17 mouse cellular contexts compared by ENCODE assay signal in the genomic region with DNA sequence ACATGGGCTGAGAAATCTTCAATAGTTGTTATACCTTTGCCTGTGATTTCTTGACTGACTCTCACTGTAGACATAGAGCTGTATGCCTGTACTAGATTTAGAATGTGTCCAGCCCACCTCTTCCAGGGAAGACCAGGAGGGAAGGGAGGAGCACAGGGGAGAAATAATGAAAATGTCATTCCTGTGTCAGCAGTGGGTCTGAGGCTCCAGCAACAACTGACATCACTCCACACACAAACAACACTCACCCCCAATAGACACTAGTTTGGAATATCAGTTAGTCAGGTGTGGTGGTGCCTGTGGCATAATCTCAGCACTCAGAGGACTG.
DNase-seq lines count a peak whose midpoint lies in the region; ATAC-seq lines count a peak whose summit lies in the region.
"Had no signal": no experiment of that assay in that cellular context is flagged by ENCODE, and none has a peak within 500 bp of the region (broad histone marks: within the 10 kb centered on the region; RNA-seq: fewer than 3 reads in every experiment).

No protein-coding gene starts in this region.

- H3K36me3 ChIP-seq in midbrain, embryonic 11.5 days (ENCODE audit: control insufficient read depth, insufficient read depth, low read length) = no peaks in the 10 kb centered on the region
- no peaks in the 10 kb centered on the region for H3K36me3 ChIP-seq in midbrain, embryonic 10.5 days
- H3K36me3 ChIP-seq in hindbrain, embryonic 11.5 days (ENCODE audit: control insufficient read depth, insufficient read depth, low read length) = no peaks in the 10 kb centered on the region
- H3K36me3 ChIP-seq in midbrain, embryonic 13.5 days = no peaks in the 10 kb centered on the region
- H3K36me3 ChIP-seq in neural tube, embryonic 15.5 days = no peaks in the 10 kb centered on the region
- H3K36me3 ChIP-seq: embryonic facial prominence, embryonic 12.5 days had no signal

- no peak overlapping the region for H3K27ac ChIP-seq in midbrain, embryonic 11.5 days (ENCODE audit: low read depth, low read length)
- H3K27ac ChIP-seq in midbrain, embryonic 10.5 days (replicated peaks) = no peak overlapping the region
- H3K27ac ChIP-seq in hindbrain, embryonic 11.5 days (ENCODE audit: low read depth, low read length) = 0 out of 2 replicates have a peak overlapping the region, but pooled peaks have one; percentile 20
- peak overlapping the region; percentile 68 for H3K27ac ChIP-seq in midbrain, embryonic 13.5 days
- H3K27ac ChIP-seq in neural tube, embryonic 15.5 days (replicated peaks) = peak overlapping the region; percentile 56
- H3K27ac ChIP-seq: embryonic facial prominence, embryonic 12.5 days; heart, adult 2 months had no signal

- no peak overlapping the region for H3K4me3 ChIP-seq in midbrain, embryonic 11.5 days (ENCODE audit: low read depth, low read length)
- H3K4me3 ChIP-seq in midbrain, embryonic 10.5 days = no peak overlapping the region
- no peak overlapping the region for H3K4me3 ChIP-seq in hindbrain, embryonic 11.5 days (ENCODE audit: low read depth, low read length)
- no peak overlapping the region for H3K4me3 ChIP-seq in midbrain, embryonic 13.5 days (replicated peaks)
- H3K4me3 ChIP-seq in neural tube, embryonic 15.5 days (replicated peaks) = no peak overlapping the region
- H3K4me3 ChIP-seq: embryonic facial prominence, embryonic 12.5 days; heart, adult 2 months had no signal

- no peaks in the 10 kb centered on the region for H3K9me3 ChIP-seq in midbrain, embryonic 11.5 days (ENCODE audit: control insufficient read depth, low read length)
- H3K9me3 ChIP-seq in midbrain, embryonic 10.5 days (replicated peaks) = no peaks in the 10 kb centered on the region
- H3K9me3 ChIP-seq in hindbrain, embryonic 11.5 days (ENCODE audit: control insufficient read depth, low read length) = no peaks in the 10 kb centered on the region
- H3K9me3 ChIP-seq in midbrain, embryonic 13.5 days = no peaks in the 10 kb centered on the region
- no peaks in the 10 kb centered on the region for H3K9me3 ChIP-seq in neural tube, embryonic 15.5 days (replicated peaks)
- H3K9me3 ChIP-seq: embryonic facial prominence, embryonic 12.5 days had no signal

- no peak overlapping the region for H3K4me2 ChIP-seq in midbrain, embryonic 11.5 days
- H3K4me2 ChIP-seq in hindbrain, embryonic 11.5 days (replicated peaks; ENCODE audit: low read depth, low read length) = no peak overlapping the region
- no peak overlapping the region for H3K4me2 ChIP-seq in midbrain, embryonic 13.5 days (replicated peaks)
- no peak overlapping the region for H3K4me2 ChIP-seq in neural tube, embryonic 15.5 days
- H3K4me2 ChIP-seq: embryonic facial prominence, embryonic 12.5 days had no signal

- ATAC-seq in midbrain, embryonic 11.5 days (ENCODE audit: low FRiP score) = peak; percentile 22; the same call in 1 of the 2 replicates
- peak; percentile 47 for ATAC-seq in hindbrain, embryonic 11.5 days (ENCODE audit: low FRiP score)
- no peak; the same call in none of the 2 replicates for ATAC-seq in midbrain, embryonic 13.5 days
- ATAC-seq in neural tube, embryonic 15.5 days (ENCODE audit: low FRiP score) = peak; percentile 7; the same call in 1 of the 2 replicates
- ATAC-seq: activated CD4-positive, CD25-positive, alpha-beta regulatory T cell, adult 4 months; Patski had no signal

- H3K27me3 ChIP-seq in midbrain, embryonic 11.5 days (ENCODE audit: control insufficient read depth, insufficient read depth, low read length) = peaks cover 27% of the 10 kb centered on the region
- peaks cover 79% of the 10 kb centered on the region for H3K27me3 ChIP-seq in midbrain, embryonic 10.5 days (ENCODE audit: low read depth, poor library complexity, severe bottlenecking)
- no peaks in the 10 kb centered on the region for H3K27me3 ChIP-seq in hindbrain, embryonic 11.5 days (ENCODE audit: control insufficient read depth, insufficient read depth, low read length)
- H3K27me3 ChIP-seq in midbrain, embryonic 13.5 days = peaks cover 59% of the 10 kb centered on the region
- H3K27me3 ChIP-seq in neural tube, embryonic 15.5 days (replicated peaks) = no peaks in the 10 kb centered on the region
- H3K27me3 ChIP-seq: embryonic facial prominence, embryonic 12.5 days had no signal

- H3K4me1 ChIP-seq in midbrain, embryonic 11.5 days (ENCODE audit: control insufficient read depth, insufficient read depth, low read length) = peaks cover 7% of the 10 kb centered on the region
- peaks cover 15% of the 10 kb centered on the region for H3K4me1 ChIP-seq in midbrain, embryonic 10.5 days
- H3K4me1 ChIP-seq in hindbrain, embryonic 11.5 days (replicated peaks; ENCODE audit: control insufficient read depth, insufficient read depth, low read length) = 0 out of 2 replicates have a peak, but pooled peaks cover 2% of the 10 kb centered on the region
- peaks cover 28% of the 10 kb centered on the region for H3K4me1 ChIP-seq in midbrain, embryonic 13.5 days (replicated peaks)
- H3K4me1 ChIP-seq in neural tube, embryonic 15.5 days = peaks cover 22% of the 10 kb centered on the region
- H3K4me1 ChIP-seq: embryonic facial prominence, embryonic 12.5 days had no signal

- H3K9ac ChIP-seq in midbrain, embryonic 11.5 days (ENCODE audit: low read length) = no peak overlapping the region
- H3K9ac ChIP-seq in hindbrain, embryonic 11.5 days (ENCODE audit: low read depth, low read length) = no peak overlapping the region
- no peak overlapping the region for H3K9ac ChIP-seq in midbrain, embryonic 13.5 days (replicated peaks)
- H3K9ac ChIP-seq in neural tube, embryonic 15.5 days (replicated peaks) = no peak overlapping the region
- H3K9ac ChIP-seq: embryonic facial prominence, embryonic 12.5 days had no signal

- DNase-seq in midbrain, embryonic 11.5 days (ENCODE audit: low spot score, missing footprints) = peak; percentile 83
- no peak for DNase-seq in midbrain, embryonic 10.5 days (ENCODE audit: low spot score)
- no peak for DNase-seq in hindbrain, embryonic 11.5 days (ENCODE audit: low spot score)
- no peak for DNase-seq in thymus, postnatal 0 days (ENCODE audit: low spot score)
- DNase-seq in right cerebral cortex, postnatal 36 days (ENCODE audit: low spot score in 2 of 2) = no peak
- DNase-seq in layer of hippocampus, postnatal 25 days (ENCODE audit: extremely low spot score in 1 of 2, low spot score in 1 of 2) = no peak
- DNase-seq: cerebellum, adult 18-20 months; heart, adult 2 months; kidney, adult 9 months; kidney, postnatal 36 days; lung, adult 18-20 months; lung, postnatal 4 days had no signal

Comparison
In these comparisons a context has a peak if more than half of its experiments do, and no peak if none do; other contexts are left out.
1. H3K27ac ChIP-seq: peak in hindbrain, embryonic 11.5 days (single experiment), midbrain, embryonic 13.5 days (single experiment) and neural tube, embryonic 15.5 days (single experiment); none in midbrain, embryonic 11.5 days (single experiment) and midbrain, embryonic 10.5 days (single experiment).